Mouse (Mus musculus) c-Kit-positive CD71-positive TER-119-negative erythroid progenitor cells, embryonic 14.5 days (primary cell): ENCODE measurements around the gene Errfi1.
"Not testable (repeated sequence)": the region's sequence is repeated elsewhere in the genome, so short reads cannot be mapped to it uniquely, and the experiment has no call there.

Experiments
- DNase-seq: peaks from one replicate; pipeline ENCODE4 v3.0.0-alpha.2; 2013; ENCODE audit warnings: low read depth

Errfi1 gene

DNA sequence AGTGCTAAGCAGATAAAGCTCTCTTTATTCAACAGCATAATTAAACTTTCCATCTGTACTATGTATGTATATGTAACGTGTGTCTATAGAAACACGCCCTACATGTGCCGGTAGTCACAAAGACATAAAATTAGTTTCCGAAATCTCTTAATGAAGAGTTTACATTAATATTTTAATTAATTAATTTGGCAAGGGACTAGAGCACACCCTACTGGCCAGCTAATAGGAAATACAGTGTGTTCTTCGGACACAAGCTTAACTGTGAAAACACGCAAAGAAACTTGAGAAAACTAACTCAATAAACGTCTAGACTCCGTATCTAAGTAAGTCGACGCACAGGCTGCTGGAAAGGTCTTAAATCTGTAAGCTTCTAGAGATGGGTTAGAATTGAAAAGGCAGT, 3.8 kb upstream of the Errfi1 start:
- DNase-seq = no peak

DNA sequence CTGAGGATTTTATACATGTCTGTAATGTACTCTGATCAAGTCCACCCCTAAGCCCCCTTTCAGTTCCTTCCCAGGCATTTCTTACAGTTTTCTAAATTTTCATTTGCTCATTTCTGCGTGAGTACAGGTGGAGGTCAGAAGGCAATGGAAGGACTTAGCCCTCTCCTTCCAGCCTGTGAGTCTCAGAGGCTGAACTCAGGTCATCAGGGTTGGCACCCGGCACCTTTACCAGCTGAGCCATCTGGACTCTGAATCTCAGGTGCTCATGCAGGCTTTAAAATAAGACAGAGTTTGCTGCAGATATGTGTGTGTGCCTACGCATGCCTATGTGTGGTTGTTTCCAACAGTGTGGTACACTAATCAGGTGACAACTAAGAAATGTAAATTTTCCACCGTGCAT, 2.8 kb upstream of the Errfi1 start:
- DNase-seq = no peak

DNA sequence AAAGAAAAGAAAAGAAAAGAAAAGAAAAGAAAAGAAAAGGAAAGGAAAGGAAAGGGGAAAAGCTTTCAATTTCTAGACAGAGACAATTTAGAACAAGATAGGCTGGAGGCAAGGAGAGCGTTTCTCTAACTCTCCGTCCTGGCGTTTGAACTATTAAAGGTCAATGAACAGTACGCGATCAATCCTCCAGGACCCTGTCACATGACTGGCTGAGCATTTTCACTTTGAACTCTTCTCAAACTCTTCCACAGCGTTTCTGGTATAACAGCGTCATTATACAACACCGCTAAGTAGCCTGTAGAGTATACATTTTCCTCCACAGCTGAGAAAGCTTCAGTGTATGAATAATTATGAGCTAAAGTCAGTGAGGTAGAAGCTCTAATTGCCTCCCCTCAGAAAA, 1.7 kb upstream of the Errfi1 start:
- no peak for DNase-seq

DNA sequence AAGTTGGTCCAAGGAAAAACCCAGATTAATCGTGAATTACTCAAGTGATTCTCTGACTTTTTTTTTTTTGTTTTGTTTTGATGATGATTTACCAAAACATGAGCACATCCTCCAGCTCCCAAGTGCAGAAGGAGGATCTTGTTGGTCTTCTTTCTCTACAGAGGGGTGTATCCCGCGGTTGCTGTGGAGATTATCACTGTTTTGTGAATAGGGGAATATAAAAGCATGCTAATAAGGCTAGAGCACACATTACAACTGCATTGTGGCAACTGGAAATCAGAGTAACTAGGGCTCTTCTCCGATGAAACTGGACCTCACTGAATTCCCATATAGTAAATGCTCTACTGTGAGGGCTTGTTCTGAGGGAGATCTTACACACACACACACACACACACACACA, 1.2 kb upstream of the Errfi1 start:
- no peak for DNase-seq

DNA sequence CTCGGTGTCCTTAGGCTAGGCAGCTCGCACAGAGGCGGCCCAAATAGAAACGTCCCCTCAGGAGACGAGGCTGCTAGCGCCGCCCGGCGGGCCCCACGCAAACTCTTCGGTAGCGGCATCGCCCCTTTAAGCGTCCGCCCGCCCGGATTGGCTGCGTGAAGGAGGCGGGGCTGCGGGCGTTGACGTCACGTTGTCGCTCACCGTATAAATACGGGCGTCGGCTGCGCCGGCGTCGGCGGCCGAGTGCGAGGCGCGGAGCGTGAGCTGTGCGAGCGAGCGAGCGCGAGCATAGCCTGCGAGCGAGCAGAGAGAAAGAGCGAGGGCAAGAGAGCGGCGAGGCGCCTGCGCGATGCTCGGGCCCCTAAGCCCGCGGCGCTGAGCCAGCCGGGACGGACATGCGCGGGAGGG, 1.1 kb downstream of the Errfi1 start:
- peak; percentile 68 for DNase-seq

DNA sequence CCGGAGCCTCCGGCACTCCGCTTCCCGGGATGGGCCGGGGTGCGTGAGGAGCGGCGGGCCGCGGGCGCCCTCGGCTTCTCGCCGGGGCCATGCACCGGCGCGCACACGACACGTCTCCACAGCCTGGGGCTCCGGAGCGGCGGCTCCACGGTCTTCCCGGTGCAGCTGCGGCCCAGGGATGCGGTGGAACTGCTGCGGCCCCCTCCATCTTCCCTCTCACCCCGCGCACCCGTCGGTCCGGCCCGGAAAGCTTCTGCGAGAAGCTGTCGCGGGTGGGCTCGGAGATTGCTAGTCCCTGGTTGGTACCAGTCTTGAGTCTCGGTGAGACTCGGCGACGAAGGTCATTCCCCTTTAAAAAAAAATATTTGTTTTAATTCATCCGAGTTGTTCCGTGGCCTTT, 1.6 kb downstream of the Errfi1 start:
- DNase-seq = no peak

DNA sequence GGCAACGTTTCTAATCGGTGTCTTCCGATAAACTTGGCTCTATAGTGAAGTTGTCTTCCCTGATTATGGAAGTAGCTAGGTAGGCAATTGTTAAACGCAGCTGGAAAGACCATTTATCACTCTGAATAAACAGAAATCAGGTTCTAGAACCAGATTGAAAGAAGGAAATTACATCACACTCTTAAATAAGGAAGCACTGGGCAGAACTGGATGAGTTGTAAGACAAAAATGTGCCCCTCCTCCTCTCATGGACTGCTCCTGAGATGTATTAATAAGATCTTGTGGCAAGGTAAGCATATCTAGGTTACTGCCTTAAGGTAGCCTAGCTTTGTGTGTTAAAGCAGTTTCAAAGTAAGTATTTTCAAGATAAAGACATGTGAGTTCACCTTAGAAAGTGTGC, 6.8 kb downstream of the Errfi1 start:
- no peak for DNase-seq

DNA sequence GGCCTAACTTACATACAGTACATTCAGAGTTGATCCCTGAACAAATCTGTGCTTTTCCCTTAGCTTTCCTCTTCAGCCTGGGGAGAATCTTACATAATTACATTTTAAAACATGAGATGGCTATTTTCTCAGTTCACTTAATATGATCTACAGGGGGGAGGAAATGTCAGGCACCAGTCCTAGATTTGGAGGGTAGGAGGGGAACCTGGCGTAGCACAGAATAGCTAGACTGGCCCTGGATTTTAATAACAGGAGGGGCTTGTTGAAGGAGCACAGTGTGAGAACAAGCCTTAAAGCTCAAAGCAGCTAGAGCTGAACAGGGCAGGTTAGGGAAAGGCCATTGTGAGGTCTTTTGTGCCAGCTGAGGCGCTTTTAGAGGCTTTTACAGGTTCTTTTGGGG, 7.4 kb downstream of the Errfi1 start:
- no peak for DNase-seq

DNA sequence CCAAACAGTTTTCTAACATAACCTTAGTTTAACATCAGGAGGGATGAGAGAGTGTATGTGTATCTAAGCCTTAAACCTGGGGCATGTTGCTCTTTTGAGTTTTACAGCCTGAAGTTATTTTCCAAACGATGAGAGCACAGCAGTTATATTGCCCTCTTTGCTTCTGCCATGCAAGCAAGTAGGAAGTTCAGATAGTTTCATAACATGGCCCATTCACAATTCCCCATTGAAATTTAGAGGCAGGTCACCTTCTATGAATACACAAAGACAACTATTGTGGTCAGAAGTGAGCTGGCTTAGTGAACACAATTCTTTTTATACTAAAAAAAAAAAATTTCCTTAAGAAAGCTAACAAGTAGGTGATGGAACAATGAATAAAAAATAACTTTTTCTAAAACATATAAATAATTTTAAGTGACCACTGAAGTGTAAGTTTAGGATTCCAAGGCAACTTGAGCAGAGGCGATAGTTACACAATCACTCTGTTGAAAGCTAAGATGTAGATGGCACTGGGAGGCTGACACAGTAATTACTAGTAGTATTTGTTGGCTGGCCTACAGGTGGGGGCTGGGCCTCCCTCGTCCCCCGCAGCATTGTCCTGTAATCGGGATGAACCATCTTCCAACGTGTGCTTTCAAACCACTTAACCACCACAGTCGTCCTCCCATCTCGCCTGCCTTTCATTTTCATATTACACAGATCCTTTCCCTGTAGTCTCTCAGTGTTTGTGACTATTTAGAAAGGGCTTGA, 9.1 kb downstream of the Errfi1 start:
- no peak for DNase-seq

DNA sequence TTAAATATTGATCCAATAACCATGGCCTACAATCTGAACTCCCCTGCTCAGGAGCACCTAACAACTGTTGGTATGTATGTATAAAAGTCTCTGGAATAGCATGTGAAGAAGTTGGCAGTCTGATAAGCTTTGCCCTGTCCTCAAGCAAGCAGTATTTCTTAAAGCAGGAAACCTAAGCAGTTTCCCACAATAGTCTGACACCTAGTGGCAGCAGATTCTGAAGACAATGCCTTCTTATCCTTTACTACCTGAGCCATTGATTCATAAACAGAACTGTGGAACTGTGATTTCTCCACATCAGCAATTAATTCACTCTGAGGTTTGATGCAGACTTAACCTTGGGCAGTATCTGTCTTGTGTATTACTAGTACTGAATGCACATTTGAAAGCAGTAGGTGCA, 11.7 kb downstream of the Errfi1 start:
- no peak for DNase-seq

DNA sequence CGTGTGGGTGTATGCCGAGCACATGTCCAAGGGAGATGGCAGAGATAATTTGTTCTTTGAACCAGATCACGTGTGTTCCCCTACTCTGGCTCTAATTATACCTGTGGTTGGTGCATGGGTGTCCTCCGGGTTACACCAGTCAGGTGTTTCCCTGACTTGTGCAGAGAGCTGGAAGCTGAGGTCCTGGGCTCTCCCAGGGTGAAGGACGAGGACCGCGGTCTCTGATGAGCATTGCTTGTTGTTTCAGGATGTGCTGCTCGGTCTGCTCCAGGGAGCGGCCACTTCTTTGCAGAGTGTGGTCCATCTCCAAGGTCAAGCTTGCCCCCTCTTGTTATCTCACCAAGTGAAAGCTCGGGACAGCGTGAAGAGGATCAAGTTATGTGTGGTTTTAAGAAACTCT, 12.3 kb downstream of the Errfi1 start:
- no peak for DNase-seq

DNA sequence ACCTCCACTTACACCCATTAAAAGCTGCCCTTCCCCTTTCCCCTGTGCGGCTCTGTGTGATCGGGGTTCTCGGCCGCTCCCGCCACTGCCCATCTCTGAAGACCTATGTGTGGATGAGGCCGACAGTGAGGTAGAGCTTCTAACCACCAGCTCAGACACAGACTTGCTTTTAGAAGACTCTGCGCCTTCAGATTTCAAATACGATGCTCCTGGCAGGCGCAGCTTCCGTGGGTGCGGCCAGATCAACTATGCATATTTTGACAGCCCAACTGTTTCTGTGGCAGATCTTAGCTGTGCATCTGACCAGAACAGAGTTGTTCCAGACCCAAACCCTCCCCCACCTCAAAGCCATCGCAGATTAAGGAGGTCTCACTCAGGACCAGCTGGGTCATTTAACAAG, 12.8 kb downstream of the Errfi1 start:
- DNase-seq = no peak

DNA sequence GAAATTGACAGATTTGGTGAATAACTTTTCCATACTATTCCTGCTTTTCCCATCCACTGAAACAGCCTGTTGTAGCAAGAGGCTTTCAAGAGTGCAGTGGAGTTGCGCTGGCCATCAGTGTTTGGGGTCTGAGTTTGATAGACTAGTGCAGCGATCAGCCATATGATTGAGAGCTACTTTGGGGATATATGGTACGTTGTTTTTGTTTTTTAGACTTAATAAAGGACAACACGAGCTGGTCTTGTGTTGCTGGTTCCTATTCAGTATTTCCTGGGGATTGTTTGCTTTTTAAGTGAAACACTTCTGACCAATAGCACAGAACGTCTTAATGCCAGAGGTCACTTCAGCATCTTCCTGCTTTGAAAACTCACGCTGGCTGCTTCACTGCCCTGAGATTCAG, 14.4 kb downstream of the Errfi1 start:
- no peak for DNase-seq

DNA sequence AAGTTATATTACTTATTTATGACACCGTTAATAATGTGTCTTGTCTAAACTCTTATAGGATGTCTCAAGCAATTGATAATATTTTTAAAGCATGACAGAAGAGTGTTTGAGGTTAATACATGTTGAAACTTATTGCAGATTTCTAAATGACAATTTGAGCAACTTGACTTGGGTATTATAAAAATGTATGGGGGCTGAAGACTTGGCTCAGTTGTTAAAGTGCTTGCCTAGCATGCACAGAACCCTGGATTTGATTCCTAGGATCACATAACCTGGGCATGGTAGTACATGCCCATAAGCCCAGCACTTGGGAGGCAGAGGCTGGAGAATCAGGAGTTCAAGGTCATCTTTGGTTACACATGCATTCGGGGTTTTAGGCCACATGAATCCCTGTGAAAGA, 15.1 kb downstream of the Errfi1 start:
- DNase-seq = no peak

DNA sequence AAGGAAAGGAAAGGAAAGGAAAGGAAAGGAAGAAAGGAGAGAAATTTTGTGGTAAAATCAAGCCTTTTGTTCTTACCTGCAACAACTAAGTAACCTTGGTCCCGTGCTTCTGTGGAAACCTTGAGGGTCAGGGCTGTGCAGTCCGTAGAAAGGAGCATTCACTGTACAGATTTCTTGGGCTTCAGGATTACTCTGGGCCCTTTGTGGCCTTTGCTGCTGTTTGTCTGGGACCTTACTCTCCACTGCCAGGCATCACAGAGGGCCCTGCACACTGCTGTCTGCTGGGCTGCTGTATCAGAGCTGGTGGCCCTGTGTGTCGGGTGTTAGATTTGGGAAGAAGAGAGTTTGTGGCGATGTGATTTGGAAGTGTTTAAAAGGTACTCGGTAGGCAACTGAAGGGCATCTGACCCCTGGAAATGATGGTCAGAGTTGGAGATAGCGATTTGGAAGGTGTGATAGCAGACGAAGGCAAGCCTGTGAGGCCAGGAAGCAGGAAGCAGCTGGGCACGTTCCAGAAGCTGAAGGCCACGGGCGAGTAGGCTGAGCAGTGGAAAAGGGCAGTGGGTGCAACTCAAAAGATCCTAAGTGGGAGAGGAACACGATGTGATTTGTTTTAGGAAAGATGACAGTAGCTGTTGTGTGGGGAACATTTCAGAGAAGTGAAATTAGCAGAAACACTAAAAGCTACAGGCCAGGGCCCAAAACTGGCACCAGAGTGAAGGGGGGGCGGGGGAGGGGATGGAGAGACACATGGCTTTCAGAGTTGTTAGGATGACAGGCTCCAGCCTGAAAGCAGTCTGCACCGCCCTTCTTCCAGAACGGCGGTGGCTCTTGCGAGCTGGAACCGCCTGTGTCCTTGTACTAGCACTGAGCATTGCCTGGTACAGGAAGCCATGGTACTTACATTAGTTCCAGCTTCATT, 15.8 kb downstream of the Errfi1 start:
- no peak for DNase-seq

DNA sequence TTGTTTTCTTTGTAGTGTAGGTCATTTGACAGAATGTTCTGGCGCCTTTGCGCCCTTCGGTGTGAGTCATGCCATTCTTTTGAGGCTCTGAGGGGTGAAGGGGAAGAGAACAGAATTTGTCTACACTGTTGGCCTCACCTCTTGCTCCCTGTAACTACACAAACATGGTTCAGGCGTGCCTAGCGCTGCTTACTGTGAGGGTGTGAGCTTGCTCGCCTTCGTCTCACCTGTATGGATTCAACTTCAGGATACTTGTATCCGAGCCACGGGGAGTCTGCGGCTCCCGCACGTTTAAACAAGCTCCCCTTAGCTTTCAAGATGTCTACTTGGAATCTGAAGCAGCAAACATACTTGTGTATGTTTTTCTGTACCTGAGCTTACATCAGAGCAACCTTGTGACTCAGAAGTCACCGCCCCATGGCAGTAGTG, 17.3 kb downstream of the Errfi1 start:
- DNase-seq = no peak

DNA sequence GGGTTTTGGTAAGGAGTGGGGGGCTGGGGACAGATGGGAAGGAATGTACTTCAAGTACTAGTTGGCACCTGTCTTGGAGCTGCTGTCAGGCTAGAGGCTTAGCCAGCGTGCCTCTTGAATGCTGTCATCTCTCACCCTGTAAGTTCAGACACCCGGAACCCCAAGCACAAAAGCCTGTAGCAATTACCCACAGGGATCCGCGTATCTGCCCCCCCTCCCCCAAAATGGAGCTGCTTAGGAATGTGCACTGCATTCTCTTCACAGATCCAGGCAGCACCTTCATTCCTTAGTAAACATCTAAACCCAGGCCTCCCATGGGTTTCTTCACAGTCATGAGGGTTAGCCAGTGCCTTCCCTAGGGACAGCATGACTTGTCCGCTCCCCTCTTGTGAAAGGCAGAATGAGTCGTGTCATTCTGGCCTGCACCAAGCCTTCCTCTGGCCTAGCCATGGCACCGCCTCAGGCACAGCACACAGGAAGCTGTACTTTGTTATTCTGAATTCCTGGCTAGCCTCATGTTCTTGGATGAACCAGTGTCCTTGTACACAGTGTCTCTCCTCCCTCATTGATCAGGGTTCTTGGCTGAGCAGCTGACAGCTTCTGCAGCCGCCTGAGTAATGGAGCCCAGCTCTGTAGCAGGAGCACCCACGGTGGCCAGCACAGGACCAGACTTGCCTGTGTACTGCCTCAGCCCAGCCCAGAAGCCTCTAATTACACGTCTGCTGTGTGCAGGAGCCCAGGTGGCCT, 17.8 kb downstream of the Errfi1 start:
- no peak for DNase-seq

DNA sequence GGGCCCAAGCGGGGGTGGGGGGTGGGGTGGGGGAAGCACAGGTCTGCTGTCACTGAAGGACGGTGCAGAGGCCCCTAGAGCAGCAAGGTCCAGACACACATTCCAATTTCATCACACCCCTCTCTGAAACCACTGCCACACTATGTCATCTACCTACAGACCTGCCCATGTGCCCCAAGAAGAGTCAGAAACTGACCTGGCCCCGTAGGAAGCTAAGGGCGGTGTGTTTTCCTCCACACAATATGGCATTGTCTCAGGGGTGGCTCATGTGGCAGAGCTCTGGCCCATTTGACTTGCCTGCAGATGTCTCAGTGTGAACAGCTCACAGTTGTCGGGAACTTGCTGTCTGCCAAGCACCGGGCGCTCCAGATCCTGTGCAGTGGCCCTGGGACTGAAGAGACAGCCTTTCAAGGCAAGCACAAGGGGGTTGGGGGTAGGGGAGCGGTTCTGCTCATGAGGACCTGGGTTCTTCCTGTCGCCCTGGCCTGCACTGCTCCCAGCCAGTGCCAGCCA, 18.5 kb downstream of the Errfi1 start:
- no peak for DNase-seq

DNA sequence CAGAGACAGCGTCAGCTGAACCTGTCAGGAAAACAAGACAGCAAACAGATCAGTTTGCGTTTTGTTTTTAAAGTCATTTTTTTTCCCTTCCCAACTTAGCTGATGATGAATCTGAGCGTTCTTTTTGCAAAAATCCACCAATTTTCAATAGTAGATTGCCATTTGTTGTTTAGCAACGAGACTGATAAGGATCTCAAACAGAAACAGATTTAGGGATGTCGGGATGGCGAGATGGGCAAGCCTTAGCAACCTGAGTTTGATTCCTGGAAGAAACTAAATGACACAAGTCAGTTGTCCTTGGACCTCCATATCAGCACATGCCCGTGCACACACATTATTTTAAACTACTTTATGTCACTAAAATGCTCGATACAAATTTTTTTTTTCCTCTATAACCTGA, 19.0 kb downstream of the Errfi1 start:
- DNase-seq = no peak

DNA sequence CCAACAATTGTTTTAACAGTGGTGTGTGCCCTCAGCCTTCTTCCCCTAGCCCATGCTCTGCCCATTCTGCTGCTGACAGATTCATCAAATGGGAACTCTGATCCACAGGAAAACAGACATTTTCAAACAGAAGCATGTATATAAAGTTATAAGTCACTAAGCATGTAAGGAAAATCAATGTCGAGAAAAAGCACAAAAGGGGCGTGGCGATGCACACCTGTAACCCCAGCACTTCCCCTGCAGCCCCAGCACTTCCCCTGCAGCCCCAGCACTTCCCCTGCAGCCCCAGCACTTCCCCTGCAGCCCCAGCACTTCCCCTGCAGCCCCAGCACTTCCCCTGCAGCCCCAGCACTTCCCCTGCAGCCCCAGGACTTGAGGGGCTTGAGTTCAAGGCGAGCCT, 20.7 kb downstream of the Errfi1 start:
- not testable (repeated sequence) for DNase-seq

DNA sequence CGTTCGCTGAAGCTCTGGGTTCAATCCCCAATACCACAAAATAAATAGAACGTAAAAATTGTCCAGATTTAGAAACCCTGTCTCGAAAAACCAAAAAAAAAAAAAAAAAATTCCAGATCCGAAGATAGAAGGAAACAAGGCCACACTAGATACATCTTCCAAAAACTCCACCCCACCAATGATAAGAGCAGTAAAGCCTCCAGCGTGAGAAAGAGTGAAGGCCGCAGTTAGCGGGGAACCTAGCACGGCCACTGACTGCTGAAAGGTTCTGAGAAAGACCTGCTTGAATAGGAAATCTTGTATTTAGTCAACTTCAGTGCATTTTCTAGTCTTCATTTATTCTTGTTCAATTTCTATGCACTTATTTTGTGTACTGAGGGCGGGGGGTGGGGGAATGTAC, 21.7 kb downstream of the Errfi1 start:
- no peak for DNase-seq

DNA sequence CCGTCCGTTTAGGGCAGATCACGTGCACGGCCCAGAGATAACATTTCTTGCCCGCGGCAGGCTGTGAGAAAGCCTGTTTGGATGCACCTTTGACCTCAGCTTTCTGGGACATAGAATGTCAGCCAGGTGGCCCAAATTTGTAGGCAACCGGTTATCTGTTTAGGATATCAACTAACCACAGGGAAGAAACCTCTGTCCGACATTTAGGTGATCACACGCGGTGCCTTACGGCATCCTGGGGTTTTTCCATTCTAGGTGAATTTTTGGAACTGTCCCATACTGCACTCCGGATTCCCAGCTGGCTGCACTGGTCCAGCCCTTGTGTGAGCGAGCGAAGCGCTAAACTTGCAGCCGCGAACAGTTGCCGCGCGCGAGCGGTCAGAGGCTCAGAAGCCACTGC, 25.9 kb downstream of the Errfi1 start:
- no peak for DNase-seq

DNA sequence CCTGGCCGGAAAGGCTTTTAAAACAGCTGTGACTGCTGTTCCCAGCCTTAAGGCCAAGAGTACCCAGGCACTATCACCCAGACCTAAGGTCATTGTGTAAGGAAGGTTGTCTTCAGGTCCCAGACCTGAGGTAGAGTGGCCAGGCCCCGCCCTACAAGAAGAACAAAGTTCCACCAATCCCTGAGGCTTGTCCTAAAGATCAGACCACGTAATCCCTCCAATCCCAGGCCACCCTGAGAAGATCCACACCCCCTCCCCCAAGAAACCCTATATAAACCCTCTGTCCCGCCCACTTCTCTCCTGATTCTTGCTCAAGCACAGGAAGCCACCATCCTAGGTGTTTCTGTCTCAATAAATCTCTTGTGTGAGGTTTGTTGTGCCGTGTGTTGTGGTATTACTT, 26.6 kb downstream of the Errfi1 start:
- no peak for DNase-seq
